Mouse (Mus musculus) T-helper 2 cell (primary cell): ENCODE results near the gene Samd4b.
"Not testable (repeated sequence)": the region's sequence is repeated elsewhere in the genome, so short reads cannot be mapped to it uniquely, and the experiment has no call there.

Source experiments
- in situ Hi-C: fragments of 300-600 bp; cut with MboI, MseI; formaldehyde crosslinking; loops from one replicate; pipeline ENCODE4 v1.15.1; 2025; ENCODE audit warnings: high pct_unique_total_duplicates

Samd4b gene

DNA sequence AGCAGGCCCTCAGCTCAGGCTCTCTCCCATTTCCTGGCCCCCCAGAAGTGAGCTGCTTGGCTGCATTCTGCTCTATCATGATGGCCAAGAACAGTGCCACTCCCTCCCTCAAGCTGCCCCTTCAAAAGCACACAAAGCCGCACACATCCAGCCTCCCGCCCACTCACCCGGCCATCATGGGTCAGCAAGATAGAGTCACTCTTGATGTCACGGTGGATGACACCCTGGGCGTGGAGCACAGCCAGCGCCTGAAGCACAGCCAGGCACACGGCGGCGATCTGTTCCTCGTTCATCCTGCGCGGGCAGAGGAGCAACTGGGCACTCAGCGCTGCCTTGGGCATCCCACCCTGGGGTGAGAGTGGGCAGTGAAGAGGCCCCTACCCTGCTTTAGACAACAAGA, 35.6 kb downstream of the Samd4b start:
- in situ Hi-C loops: no loop called here

DNA sequence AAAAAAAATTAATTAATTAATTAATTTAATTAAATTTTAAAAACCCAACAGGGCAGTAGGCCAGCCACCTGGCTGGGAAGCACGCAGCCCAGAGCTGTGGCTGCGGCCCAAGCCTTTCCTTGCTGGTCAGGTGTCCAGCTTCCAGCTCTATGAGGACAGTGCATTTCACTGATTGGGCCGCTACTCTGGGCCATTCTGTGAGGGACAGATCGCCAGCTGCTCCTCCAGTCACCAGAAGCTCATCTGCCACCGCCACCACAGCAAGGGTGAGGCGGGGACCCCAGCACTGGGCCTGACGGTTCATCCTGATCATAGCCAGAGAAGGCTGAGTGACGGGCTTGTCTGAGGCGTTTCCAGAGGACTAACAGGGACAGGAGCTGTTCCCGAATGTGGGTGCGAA, 36.0 kb downstream of the Samd4b start:
- in situ Hi-C loops: no loop called here

DNA sequence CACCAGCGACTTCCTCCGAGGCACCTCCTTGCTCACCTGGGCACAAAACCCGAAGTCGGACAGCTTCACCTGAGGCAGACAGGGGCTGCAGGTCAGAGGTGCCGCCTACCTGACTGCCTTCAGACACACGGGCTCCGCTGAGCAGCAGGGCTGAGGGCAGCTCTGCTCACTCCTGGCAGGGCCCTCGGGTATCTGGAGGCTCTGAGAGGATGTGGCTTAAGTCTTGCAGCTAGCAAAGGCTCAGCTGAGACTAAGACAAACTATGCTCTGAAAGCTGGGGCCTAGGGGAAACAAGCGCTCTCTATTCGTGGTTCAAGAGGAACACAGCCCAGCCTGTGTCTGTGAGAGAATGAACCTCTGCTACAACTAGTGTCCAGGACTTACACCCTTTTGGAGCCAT, 37.1 kb downstream of the Samd4b start:
- in situ Hi-C loops: no loop called here

DNA sequence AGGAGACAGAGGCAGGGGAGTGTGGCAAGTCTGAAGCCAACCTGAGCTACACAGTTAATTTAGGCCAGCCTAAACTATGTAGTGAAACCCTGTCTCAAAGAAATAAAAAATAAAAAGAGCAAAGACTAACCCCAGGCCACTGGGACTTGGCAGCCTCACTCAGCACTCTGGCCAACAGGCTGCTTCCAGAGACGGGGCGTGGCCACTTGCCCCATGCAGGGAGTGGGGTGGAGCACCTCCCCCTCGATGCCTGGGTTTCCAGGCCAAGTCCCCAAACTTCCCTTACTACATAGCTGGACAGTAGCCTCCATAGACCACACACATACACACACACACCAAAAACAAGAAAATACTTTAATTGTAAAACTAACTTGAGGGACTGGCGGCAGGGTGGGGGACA, 39.5 kb downstream of the Samd4b start:
- in situ Hi-C loops: no loop called here

DNA sequence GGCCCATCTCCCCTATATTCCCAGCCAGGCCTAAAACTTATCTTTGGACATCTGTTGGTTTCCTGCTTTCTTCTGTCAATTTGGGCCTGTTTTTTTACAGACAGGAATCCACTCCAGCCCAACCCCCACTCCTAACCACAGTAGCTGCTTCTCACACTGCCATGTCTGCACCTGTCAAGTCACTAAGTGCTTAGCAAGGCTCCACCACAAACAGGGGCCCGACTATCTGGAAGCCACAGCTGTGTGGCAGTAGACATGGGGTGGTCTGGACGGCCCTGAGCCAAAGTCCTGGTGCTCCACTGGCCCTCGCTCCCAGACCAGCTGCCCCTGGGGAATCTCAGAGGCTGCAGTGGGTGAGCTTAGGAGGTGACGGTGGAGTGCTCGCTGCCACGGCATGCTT, 40.2 kb downstream of the Samd4b start:
- in situ Hi-C loops: no loop called here

DNA sequence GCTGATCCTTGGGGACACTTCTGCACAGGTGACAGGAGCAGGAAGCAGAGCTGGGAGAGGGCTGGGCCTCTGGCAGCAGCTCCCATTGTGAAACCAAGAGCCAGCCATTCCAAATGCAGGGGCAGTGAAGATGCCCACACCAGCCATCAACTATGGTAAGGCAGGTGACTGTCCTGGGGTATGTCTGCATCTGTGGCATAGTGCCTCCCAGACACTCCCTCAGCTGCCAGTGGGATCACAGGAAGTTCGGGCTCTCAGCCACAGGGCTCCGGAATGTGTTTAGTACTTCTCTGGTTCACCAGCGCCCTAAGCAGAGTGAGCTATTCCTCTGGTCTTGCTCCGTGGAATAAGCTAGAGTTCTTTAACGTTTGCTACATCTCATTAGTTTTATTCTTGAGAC, 40.9 kb downstream of the Samd4b start:
- in situ Hi-C loops: no loop called here

DNA sequence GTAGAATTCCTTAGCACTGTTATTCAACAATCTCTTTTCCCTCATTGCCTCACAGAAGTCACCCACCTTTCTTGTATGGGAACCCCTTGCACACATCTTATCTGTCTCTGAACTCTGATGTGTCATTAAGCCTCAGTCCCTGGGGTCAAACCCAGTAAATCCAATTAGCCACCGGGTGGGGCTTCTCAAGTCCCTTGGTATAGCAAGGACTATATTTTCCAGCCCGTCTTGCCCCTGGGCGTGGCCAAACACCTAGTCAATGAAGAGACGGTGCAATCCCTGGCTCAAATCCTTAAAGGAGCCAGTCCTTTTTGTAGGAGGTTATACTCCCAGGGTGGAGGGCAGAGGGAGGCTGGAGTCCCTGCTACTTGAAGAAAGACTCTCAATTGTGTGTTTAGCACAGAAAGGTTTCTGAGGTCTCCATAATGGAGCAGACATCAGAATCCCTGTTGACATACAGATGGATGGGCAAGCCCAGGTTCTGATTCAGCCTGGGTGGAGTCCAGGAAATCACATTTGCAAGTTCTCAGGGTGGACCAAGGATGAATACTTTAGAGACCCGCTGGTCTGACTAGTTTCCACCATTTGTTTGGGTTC, 41.9 kb downstream of the Samd4b start:
- in situ Hi-C loops: no loop called here

DNA sequence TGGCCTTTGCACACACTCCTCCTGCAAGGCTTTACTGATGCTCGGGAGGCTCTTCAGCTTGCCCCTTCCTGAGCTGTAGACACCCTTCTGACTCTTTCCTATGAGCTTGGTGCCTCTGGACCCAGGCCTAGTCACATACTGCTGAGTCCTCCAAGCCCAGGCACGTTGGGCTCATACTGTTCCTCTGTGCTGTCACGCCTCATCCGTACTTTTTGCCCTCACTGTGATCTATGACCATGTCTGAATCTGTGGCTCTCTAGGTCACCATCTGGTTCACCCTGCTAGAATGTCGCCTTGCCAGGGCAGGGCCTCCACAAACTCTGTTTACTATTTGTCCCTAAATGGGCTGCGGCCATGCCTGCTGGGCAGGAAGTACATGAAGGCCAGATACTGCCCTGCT, 44.9 kb downstream of the Samd4b start:
- in situ Hi-C loops: no loop called here

DNA sequence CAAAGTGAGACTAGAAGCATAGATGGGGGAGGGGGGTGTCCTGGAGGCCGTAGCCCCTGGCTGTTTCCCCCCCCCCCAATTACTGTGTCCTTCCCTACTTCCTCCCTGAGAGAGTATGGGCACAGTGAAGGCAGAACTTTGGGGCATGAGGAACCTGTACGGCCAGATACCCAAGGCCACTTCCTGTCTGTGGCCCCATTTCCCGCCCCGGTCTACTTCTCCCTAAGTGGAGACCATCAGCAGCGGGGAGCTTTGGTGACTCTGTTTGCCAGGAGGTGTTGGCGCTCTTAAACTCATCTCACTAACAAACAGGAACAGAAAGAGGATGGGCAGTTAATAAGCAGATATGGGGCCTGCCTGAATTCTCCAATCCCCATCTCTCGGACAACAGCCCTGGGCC, 50.3 kb downstream of the Samd4b start:
- in situ Hi-C loops: no loop called here

DNA sequence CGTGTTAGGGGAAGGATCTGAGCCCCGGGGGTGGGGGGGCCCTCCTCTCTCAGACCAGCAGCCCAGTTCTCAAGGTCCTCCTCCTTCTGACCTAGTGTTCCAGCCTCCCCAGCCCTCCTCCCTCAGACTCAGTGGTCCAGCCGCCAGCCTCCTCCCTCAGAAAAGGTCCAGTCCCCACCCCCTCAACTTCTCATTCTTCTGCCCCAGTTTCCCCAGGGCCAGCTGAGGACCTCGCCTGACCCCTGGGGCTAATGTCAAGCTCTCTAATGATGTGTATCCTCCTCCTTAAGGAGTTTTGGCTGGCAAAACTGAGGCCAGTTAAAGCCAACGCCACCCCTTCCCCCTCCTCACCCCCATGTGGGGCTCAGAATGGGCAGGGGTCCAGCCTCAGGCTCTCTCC, 50.8 kb downstream of the Samd4b start, which contains the start of gene Nccrp1:
Nccrp1 (minus strand) TSS at position 101 of the 400 bp plus-strand sequence.
- in situ Hi-C loops: no loop called here

DNA sequence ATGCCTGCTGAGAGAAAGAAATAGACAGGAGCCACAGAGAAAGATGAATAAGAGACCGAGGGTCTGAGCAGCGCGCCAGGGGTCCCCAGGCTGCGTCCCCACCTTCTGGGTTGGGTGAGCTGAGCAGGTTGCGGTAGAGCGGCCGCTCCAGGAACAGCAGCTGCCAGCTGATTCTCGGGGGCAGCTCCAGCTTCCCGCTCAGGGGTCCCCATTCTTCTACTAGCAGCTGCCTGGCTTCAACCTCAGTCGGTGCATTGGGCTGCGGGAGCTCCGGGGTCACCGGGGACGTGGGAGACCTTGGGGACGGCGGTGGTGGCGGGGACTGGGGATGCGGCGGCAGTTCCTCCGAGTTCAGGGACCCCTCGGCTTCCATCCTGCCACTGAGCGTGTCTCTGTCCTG, 51.3 kb downstream of the Samd4b start:
- in situ Hi-C loops: no loop called here

DNA sequence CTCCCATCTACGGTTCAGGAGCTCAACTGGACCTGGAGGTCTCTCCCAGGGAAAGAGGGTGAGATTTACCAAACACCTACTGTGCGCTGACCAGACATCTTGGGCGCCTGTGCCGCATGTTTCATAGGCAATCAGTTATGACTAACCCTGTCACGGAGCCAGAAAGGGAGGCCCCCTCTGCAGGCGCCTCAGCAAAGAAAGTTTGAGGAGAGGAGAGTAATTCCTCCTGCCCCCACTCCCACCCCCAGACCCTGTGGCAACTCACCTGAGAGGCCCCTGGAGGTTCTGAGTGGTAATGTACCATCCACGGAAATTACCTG, 52.1 kb downstream of the Samd4b start:
- in situ Hi-C loops: no loop called here

DNA sequence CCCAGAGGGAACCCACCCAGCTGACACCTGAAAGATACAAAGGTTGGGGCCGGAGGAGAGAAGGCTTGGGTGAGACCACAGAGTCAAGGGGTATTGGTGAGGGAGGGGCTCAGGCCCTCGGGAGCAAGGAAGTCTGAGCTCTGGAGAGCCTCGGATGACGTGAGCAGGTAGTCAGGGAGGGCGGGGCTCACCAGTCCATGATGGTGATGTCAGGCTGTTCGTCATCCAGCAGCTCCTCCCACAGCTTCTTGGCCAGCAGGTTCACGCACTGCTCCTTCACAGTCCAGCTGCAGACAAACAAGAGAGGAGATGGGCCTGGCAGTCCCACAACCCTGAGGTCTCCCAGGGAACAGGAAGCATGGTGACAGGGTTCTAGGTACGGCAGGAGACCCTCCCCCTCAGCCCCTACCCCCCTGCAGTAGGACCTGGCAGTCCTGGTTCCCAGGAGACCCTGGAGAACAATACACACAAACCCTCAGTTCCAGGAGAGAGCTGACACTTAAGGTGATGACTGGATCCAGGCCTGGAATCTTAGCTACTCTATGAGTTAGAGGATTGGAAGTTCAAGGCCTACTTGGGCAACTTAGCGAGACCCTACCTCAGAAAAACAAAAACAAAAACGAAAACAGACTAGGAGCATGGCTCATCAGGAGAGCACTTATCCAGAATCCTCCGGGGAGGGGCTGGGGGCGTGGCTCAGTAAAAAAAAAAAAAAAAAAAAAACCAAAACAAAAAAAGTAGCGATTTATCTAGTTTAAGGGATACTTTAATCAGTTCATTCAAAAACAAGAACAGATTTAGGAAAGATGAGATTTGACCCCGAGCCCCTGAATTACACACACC, 52.7 kb downstream of the Samd4b start:
- in situ Hi-C loops: no loop called here

DNA sequence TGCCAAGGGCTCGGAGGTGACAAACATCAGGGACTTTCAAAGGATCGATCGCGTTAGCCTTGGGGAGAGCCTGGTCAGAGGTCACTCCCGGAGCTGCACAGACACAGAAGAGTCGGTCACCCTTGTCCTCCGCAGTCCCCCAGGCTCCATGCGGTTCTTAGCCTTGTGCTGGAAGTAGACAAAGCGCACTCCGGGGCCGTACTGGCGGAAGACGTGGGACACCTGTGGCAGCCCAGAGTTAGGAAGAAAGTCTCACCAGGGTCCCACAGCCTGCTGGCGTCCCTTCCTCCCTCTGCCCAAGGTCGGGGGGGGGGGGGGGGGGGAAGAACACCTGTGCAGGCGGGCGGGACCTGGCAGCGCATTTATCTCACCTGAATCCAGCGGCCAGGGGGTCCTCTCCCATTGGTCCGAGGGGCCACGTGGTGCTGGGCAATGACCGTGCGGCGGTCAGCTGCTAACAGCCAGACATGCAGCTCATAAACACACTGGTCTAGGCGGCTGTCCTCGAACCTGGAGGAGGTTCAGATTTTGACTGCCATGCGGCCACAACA, 53.8 kb downstream of the Samd4b start:
- in situ Hi-C loops: no loop called here

DNA sequence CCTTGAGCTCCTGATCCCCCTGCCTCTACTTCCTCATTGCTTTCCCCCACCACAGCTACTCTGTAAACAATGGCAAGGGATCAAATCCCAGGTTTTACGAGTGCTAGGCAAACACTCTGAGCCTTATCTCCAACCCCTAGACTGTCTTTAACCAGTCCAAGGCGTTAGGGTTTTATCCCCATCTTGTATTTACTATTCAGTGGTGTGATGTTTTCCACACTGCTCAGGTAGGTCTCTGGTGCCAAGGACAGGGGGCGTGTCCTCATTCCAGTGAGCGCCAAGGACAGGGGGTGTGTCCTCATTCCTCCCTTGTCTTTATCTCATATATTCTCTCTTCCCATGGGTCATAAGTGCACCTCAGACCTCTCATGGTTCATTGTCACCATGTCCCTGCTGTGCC, 57.4 kb downstream of the Samd4b start, which contains the start of gene Sycn:
Sycn (plus strand) TSS at position 360 of the 400 bp plus-strand sequence.
- in situ Hi-C loops: no loop called here

DNA sequence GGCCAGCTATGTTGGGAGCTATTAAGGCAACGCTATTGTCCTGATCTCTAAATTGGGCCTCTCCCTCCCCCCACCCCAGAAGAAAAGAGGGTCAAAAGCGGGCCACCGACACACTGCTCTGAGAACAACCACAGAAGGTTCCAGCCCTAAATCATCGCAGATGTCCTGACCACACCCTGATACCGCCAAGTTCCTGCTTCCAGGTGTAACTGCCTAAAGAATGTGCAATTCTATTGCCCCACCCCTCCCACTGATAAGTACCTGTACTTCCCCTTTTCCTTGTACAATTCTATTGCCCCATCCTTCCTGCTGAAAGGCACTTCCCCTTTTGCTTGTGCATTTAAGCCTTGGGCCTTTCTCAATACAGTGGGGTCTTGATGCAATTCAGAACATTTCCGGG, 59.1 kb downstream of the Samd4b start:
- in situ Hi-C loops: not testable (repeated sequence)

DNA sequence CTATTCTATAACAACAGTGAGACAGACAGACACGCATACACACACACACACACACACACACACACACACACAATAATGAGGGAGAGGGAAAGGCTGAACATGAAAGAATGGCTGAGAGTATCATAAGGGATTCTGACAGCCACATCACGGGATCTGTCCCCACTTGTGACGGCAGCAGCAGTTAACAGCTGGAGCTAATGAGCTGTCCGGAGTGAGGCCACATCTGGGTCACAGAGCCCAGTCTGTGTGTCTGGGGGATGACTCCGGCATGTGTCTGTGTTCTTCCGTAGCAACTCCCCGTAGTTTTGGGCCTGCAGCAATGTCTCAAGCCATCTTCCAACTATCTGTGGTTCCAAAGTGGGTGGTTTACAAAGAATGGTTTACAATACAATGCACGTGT, 65.9 kb downstream of the Samd4b start:
- in situ Hi-C loops: no loop called here

DNA sequence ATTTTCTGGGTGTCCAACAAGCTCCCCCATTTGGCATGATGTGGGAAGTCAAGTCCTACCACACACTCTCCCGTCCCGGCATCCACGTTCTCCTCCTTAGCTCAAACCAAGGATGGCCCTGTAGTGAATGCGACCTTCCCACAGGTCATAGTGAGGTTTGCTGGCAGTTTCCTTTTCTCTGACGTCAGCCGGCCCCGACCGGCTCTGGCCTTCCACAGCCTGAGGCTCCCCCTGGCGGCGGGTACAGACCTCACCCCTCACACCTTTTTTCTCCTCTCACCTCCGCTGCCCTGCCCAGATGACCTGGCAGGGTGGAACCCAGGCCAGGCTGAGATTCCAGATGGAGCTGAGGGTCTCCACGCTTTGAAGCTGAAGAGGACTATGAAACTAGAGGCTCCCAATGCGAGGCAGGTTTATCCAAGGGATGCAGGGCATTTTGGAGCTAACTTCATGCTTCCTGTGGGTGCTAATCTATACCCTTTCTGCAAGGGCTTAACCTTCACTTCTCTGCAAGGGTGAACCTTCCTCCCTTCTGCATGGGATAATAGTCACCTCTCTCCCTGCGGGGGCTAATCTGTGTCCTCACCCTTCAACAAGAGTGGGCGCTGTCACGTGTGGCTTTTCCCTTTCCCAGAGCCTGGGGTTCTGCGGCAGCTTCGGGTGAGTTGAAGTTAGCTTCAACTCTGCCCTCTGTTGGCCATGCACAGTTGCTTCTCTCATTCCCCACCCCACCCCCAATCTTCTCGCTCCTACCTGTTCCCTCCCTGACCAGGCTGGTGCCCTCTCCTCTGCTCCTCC, 69.8 kb downstream of the Samd4b start:
- in situ Hi-C loops: loop anchor here (5.0 kb wide), 1 partner anchor 76 kb away; the partner anchor contains the start of gene Lrfn1

DNA sequence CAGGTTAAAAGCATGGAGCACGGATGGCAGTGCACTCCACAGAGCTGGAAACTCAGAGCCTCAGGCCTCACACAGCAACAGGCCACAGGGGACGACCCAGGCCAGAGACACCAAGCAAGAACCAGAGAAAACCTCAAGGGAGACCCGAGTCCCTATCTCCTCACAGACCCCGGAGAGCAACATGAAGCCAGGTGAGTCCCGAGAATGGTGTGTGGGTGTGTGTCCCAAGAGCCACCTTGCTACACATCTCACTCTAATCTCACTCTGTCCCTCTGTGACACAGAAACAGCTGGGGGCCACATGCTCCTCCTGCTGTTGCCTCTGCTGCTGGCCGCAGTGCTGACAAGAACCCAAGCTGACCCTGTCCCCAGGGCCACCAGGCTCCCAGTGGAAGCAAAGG, 75.4 kb downstream of the Samd4b start, which contains the start of gene Ifnl3:
Ifnl3 (plus strand) TSS at position 301 of the 400 bp plus-strand sequence.
- in situ Hi-C loops: not testable (repeated sequence)

DNA sequence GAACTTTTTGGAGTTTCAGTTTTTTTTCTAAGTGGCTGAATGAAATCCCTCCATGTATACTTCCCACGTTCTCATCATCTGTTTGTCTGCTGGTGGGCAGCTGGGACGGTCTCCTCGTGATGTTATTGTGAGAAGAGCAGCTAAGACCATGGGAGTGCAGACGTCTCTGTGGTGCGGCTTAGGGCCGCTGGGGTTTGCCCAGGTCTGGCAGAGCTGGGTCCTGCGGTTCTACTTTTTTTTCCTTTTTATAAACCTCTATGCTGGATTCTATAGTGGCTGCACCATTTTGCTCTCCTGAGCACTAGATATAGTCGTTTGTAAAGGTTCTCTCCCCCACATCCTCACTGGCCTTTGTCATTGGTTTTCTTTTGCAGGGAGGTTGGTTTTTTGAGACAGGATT, 86.5 kb downstream of the Samd4b start:
- in situ Hi-C loops: no loop called here

DNA sequence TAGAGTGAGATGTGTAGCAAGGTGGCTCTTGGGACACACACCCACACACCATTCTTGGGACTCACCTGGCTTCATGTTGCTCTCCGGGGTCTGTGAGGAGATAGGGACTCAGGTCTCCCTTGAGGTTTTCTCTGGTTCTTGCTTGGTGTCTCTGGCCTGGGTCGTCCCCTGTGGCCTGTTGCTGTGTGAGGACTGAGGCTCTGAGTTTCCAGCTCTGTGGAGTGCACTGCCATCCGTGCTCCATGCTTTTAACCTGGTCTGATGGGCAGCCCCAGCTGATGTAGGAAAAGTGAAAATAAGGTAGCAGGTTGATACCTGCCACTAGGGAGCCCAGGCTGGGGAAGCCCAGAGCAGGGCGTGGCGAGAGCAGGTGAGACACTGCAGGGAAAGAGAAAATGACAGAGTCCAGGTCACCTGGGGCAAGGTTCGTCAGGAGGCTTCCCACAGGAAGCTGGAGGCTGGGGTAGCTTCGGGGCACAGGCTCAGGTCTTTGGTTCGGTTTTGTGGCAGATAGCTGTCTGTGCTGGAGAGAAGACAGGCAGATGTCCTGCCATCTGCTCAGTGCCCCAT, 87.5 kb downstream of the Samd4b start, which contains the start of gene Ifnl2:
Ifnl2 (minus strand) TSS at position 51 of the 570 bp plus-strand sequence.
- in situ Hi-C loops: not testable (repeated sequence)

DNA sequence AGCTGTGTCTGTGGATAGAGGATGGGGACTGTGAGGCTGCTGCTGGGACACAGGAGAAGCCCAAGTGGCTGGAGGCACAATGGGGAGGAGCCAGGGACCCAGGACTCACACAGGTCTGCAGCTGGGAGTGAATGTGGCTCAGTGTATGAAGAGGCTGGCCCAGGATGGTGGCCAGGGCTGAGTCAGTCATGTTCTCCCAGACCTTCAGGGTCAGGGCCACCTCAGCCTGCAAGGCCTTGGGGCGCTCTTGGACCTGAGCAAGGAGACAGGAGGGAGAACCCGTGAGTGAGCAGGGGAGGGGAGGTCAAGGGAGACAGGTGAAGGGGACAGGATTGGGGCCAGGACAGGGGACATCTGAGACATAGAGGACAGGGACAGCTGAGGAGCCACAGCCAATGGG, 88.8 kb downstream of the Samd4b start:
- in situ Hi-C loops: not testable (repeated sequence)
